Mouse (Mus musculus) gastrocnemius, postnatal 36 days (tissue): ENCODE measurements around the gene Rab29. TPM values are rescaled to one million over a fixed set of nuclear protein-coding genes. Genes with fewer than 3 reads are reported as not detected.
"Not testable (repeated sequence)": the region's sequence is repeated elsewhere in the genome, so short reads cannot be mapped to it uniquely, and the experiment has no call there.

Source experiments
- DNase-seq, 2 experiments: peaks; one replicate each; pipeline ENCODE4 v3.0.0; 2022
- intact Hi-C: fragments of 180-260 bp; cut with DNase I; formaldehyde crosslinking; loops from one replicate; pipeline ENCODE4 v1.15.1; 2025
- long read RNA-seq, 2 experiments: library from polyadenylated mRNA; stranded (forward); transcript quantifications; one replicate each; pipeline ENCODE4 v2.0.0; 2021
- total RNA-seq, 2 experiments: library from RNA; stranded (reverse); gene quantifications; 2 replicates each; pipeline ENCODE4 v1.2.3; 2021

Rab29 gene
- total RNA-seq: 1 to 10 TPM; 5.0 to 5.9 TPM
- long read RNA-seq, experiment 1, transcript Rab29-202 (5 exons, 1,202 nt): major isoform, 5 of 8 reads
- long read RNA-seq, experiment 1, partial matches to known transcripts: 0 of 8 reads
- long read RNA-seq, experiment 1, other reads (novel, unspliced or antisense): 2 of 8 reads
- long read RNA-seq, experiment 2, transcript Rab29-202 (5 exons, 1,202 nt): major isoform, 8 of 12 reads
- long read RNA-seq, experiment 2, partial matches to known transcripts: 0 of 12 reads
- long read RNA-seq, experiment 2, other reads (novel, unspliced or antisense): 2 of 12 reads

- intact Hi-C loops: no loop called here
These were observed at the start of gene Rab29 for GRCm38 (mm10) chr1:131867093-131867945. Gene Rab29, plus strand, starts transcription at chr1:131867224.

GRCm38 (mm10) chr1:131820353-131820752, 46.7 kb upstream of the Rab29 start:
- not testable (repeated sequence) for DNase-seq

More at GRCm38 (mm10) chr1:131867093-131867945, at the start of gene Rab29:
- peak; percentile 89 to 91 for DNase-seq

GRCm38 (mm10) chr1:131820887-131821328, 46.1 kb upstream of the Rab29 start:
- no peak for DNase-seq
- intact Hi-C loops: no loop called here

More at GRCm38 (mm10) chr1:131820353-131820752, 46.7 kb upstream of the Rab29 start:
- intact Hi-C loops: not testable (repeated sequence)

GRCm38 (mm10) chr1:131822292-131822691, 44.7 kb upstream of the Rab29 start:
- no peak for DNase-seq
- intact Hi-C loops: no loop called here

GRCm38 (mm10) chr1:131822856-131823492, 44.0 kb upstream of the Rab29 start:
- intact Hi-C loops: no loop called here
- DNase-seq: no peak

- DNase-seq: no peak
- intact Hi-C loops: no loop called here
These were observed 43.5 kb upstream of the Rab29 start for GRCm38 (mm10) chr1:131823563-131823962.

GRCm38 (mm10) chr1:131824528-131825181, 42.4 kb upstream of the Rab29 start:
- intact Hi-C loops: no loop called here
- DNase-seq: no peak

- no peak for DNase-seq
- intact Hi-C loops: no loop called here
These were observed 39.7 kb upstream of the Rab29 start, which contains the start of gene Slc41a1 for GRCm38 (mm10) chr1:131827207-131827786. Gene Slc41a1, plus strand, starts transcription at chr1:131827493.

- peak; percentile 86 to 94 for DNase-seq
- intact Hi-C loops: no loop called here
These were observed 39.2 kb upstream of the Rab29 start for GRCm38 (mm10) chr1:131827787-131828258.

- no peak for DNase-seq
- intact Hi-C loops: no loop called here
These were observed 38.5 kb upstream of the Rab29 start for GRCm38 (mm10) chr1:131828297-131829126.

- intact Hi-C loops: no loop called here
- DNase-seq: no peak
These were observed 37.7 kb upstream of the Rab29 start for GRCm38 (mm10) chr1:131829279-131829678.

GRCm38 (mm10) chr1:131830561-131830960, 36.5 kb upstream of the Rab29 start:
- intact Hi-C loops: no loop called here
- DNase-seq: peak in 1 of 2 experiments; percentile 15

- no peak for DNase-seq
- intact Hi-C loops: no loop called here
These were observed 35.9 kb upstream of the Rab29 start for GRCm38 (mm10) chr1:131830971-131831641.

- no peak for DNase-seq
- intact Hi-C loops: no loop called here
These were observed 30.0 kb upstream of the Rab29 start for GRCm38 (mm10) chr1:131837035-131837434.

GRCm38 (mm10) chr1:131838542-131838941, 28.5 kb upstream of the Rab29 start:
- intact Hi-C loops: no loop called here
- DNase-seq: no peak

GRCm38 (mm10) chr1:131839279-131839678, 27.7 kb upstream of the Rab29 start:
- intact Hi-C loops: no loop called here
- peak in 1 of 2 experiments; percentile 40 for DNase-seq

GRCm38 (mm10) chr1:131842221-131842620, 24.8 kb upstream of the Rab29 start:
- DNase-seq: no peak
- intact Hi-C loops: loop anchor here (10.0 kb wide), 1 partner anchor 227 kb away; no protein-coding TSS in a partner anchor

- intact Hi-C loops: loop anchor here (10.0 kb wide), 1 partner anchor 229 kb away; no protein-coding TSS in a partner anchor
These were observed 23.3 kb upstream of the Rab29 start for GRCm38 (mm10) chr1:131843758-131844157.

More at GRCm38 (mm10) chr1:131843758-131844157, 23.3 kb upstream of the Rab29 start:
- DNase-seq: no peak
